Mouse (Mus musculus) midbrain, embryonic 11.5 days (tissue): ENCODE results near the gene Specc1. TPM values are rescaled to one million over a fixed set of nuclear protein-coding genes. Genes with fewer than 3 reads are reported as not detected.

Experiments used
- ATAC-seq: fragments of 200-750 bp; cut with Nextera tagmentation; 2 replicates; pipeline ENCODE4 v1.8.0; 2017; ENCODE audit warnings: moderate TSS enrichment, moderate library complexity; ENCODE audit not compliant: low FRiP score
- DNase-seq: peaks from one replicate; pipeline ENCODE4 v3.0.0; 2015; ENCODE audit warnings: low spot score; ENCODE audit errors: missing footprints
- H3K27ac ChIP-seq: fragments of 300-500 bp; sonication (generic); 2 replicates; pipeline ENCODE4 v1.5.1; 2014; ENCODE audit warnings: low read depth, low read length
- H3K27me3 ChIP-seq: fragments of 300-500 bp; sonication (generic); 2 replicates; pipeline ENCODE4 v1.6.1; 2014; ENCODE audit warnings: mild to moderate bottlenecking, low read length, moderate library complexity, mixed read lengths; ENCODE audit not compliant: control insufficient read depth, insufficient read depth
- H3K36me3 ChIP-seq: fragments of 300-500 bp; sonication (generic); 2 replicates; pipeline ENCODE4 v1.6.1; 2014; ENCODE audit warnings: mild to moderate bottlenecking, low read length, moderate library complexity, mixed read lengths; ENCODE audit not compliant: control insufficient read depth, insufficient read depth
- H3K4me1 ChIP-seq: fragments of 300-500 bp; sonication (generic); 2 replicates; pipeline ENCODE4 v1.6.1; 2014; ENCODE audit warnings: low read length; ENCODE audit not compliant: control insufficient read depth, insufficient read depth
- H3K4me2 ChIP-seq: fragments of 300-500 bp; sonication (generic); 2 replicates; pipeline ENCODE4 v1.6.1; 2014; ENCODE audit warnings: mild to moderate bottlenecking, moderate library complexity
- H3K4me3 ChIP-seq: fragments of 300-500 bp; sonication (generic); 2 replicates; pipeline ENCODE4 v1.5.1; 2014; ENCODE audit warnings: low read depth, low read length
- H3K9ac ChIP-seq: fragments of 300-500 bp; sonication (generic); 2 replicates; pipeline ENCODE4 v1.6.1; 2014; ENCODE audit warnings: low read length
- H3K9me3 ChIP-seq: fragments of 300-500 bp; sonication (generic); 2 replicates; pipeline ENCODE4 v1.6.1; 2016; ENCODE audit warnings: low read length; ENCODE audit not compliant: control insufficient read depth
- WGBS: fragments of 180-500 bp; shearing (Covaris S2); extraction: QIAGEN DNeasy Blood & Tissue Kit; methylation state at CpG from one replicate; pipeline ENCODE4 v1.1.7; 2014; 5-methylcytosine and 5-hydroxymethylcytosine counted together
- polyA plus RNA-seq: library from polyadenylated mRNA; unstranded; fragments of >200 nt; fragmentation: Nextera tagmentation; extraction: Ambion mirVana; gene quantifications from 2 replicates; pipeline ENCODE4 v1.2.1, GENCODE M21; 2014

Specc1 gene
- polyA plus RNA-seq, 1 experiment from 2014 or later, result 15.8 TPM

- no peak for DNase-seq
Observed at GRCm38 (mm10) chr11:62194217-62194616, 237.7 kb downstream of the Specc1 start.

DNA sequence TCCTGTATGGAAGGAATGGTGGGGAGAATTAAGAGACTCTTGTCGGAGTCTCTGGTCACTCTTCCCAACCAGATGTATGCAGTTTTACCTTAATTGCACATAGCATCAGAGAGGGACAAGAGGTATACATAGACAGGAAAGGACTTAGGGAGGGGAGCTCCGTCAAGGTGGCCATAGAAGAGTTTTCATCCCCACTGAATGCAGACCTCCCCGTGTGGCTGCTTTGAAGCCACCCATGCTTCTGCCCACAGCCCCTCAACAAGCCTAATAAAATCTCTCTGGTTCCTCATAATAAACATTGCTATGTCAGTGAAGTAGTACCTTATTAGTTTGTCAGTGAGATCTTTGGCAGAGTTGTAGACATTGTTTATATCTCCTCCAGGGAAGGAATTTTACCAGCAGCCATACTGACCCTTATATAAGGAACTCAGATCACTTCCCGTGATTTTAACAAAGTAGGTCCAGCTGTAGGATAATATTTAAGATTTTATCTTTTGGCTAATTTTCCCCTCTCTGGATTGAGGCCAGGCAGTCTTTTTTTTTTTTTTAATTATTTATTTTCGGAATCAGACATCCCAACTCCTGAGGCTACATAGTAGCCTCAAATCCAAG, 244.4 kb downstream of the Specc1 start:
- no peak overlapping the region for H3K27ac ChIP-seq
- no peak overlapping the region for H3K9ac ChIP-seq
- DNase-seq (no peak), ATAC-seq (no peak)
- H3K36me3 ChIP-seq, result no peaks in the 10 kb centered on the region
- H3K4me2 ChIP-seq, result no peak overlapping the region
- H3K4me1 ChIP-seq, result no peaks in the 10 kb centered on the region
- no peaks in the 10 kb centered on the region for H3K9me3 ChIP-seq
- no peak overlapping the region for H3K4me3 ChIP-seq
- H3K27me3 ChIP-seq, result no peaks in the 10 kb centered on the region
- 85% methylated on average over 5 of the region's 5 CpGs for WGBS

More at GRCm38 (mm10) chr11:62194217-62194616, 237.7 kb downstream of the Specc1 start:
- H3K27me3 ChIP-seq, result no peaks in the 10 kb centered on the region
- H3K4me1 ChIP-seq, result no peaks in the 10 kb centered on the region
- no peaks in the 10 kb centered on the region for H3K36me3 ChIP-seq
- no peaks in the 10 kb centered on the region for H3K9me3 ChIP-seq
- H3K9ac ChIP-seq, result no peak overlapping the region
- no peak overlapping the region for H3K4me2 ChIP-seq
- ATAC-seq, result no peak
- H3K27ac ChIP-seq, result no peak overlapping the region
- no peak overlapping the region for H3K4me3 ChIP-seq

DNA sequence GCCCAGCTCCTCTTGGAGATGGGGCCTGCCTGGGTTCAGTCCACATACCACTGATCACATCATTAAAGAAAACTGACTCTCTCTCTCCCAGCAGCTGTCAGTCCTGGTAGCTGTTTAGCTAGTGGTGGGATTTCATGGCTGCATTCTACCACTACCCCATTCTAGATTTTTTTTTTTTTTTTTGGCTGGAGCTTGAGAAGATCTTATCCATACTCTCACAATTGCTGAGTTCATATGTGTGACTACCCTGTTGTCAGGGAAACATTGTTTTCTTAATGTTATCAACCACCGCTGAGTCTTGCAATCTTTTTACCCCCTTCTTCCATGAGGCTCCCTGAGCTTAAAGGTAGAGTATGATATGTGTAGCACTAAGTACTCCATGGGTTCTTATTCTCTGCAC, 246.1 kb downstream of the Specc1 start:
- DNase-seq (no peak), ATAC-seq (no peak)
- 93% methylated on average over 1 of the region's 1 CpGs for WGBS
- Histone ChIP-seq H3K4me2 (no peak overlapping the region), H3K36me3 (no peaks in the 10 kb centered on the region), H3K27ac (no peak overlapping the region), H3K4me1 (no peaks in the 10 kb centered on the region), H3K9ac (no peak overlapping the region), H3K9me3 (no peaks in the 10 kb centered on the region), H3K27me3 (no peaks in the 10 kb centered on the region), H3K4me3 (no peak overlapping the region)

DNA sequence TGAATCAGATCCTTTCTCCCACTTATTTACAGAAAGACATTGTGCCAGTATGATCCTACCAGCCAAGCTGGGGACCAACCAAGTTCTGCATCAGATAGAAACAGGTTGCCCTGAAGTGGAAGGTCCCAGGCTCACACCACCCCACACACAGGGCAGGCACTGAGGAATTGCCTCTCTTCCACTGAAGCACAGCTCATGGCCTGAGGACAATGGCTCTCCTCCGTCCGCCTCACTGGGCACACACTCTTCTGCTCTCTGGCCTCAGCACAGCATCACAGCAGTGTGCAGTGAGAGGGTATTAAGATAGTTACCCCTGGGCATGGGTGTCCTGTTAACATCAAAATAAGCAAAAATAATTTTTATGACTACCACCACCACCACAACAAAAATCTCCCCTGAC, 252.5 kb downstream of the Specc1 start:
- H3K4me1 ChIP-seq, result no peaks in the 10 kb centered on the region
- no peaks in the 10 kb centered on the region for H3K36me3 ChIP-seq
- no peaks in the 10 kb centered on the region for H3K27me3 ChIP-seq
- 50% methylated on average over 2 of the region's 2 CpGs for WGBS
- no peaks in the 10 kb centered on the region for H3K9me3 ChIP-seq
- DNase-seq, result no peak
- H3K4me3 ChIP-seq, result no peak overlapping the region
- no peak overlapping the region for H3K4me2 ChIP-seq
- no peak overlapping the region for H3K9ac ChIP-seq
- no peak overlapping the region for H3K27ac ChIP-seq
- ATAC-seq, result no peak

DNA sequence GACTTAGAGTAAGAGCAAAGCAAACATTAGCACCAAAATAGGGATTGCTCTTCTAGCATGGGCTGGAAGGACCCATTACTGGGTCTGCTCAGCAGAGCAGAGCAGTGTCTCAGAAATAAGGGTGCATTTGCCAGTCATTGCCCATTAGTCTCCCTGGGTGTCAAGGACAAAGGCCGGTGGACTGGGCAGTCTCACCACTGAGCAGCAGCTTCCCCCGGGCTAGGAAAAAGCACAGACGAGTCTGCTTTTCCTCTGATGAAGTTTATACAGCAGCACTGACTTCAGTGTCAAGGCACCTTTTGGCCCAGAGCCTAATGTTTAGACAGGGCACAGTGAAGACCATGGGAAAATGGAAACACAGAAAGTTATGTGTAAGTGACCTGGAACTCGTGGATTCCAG, 253.3 kb downstream of the Specc1 start:
- H3K4me1 ChIP-seq, result no peaks in the 10 kb centered on the region
- no peak overlapping the region for H3K9ac ChIP-seq
- DNase-seq (no peak), ATAC-seq (no peak)
- H3K9me3 ChIP-seq, result no peaks in the 10 kb centered on the region
- H3K27me3 ChIP-seq, result no peaks in the 10 kb centered on the region
- H3K27ac ChIP-seq, result no peak overlapping the region
- 80% methylated on average over 4 of the region's 4 CpGs for WGBS
- no peak overlapping the region for H3K4me2 ChIP-seq
- no peaks in the 10 kb centered on the region for H3K36me3 ChIP-seq
- H3K4me3 ChIP-seq, result no peak overlapping the region

GRCm38 (mm10) chr11:62213384-62213989, 256.9 kb downstream of the Specc1 start:
- no peaks in the 10 kb centered on the region for H3K36me3 ChIP-seq
- no peak for DNase-seq
- no peak for ATAC-seq
- no peak overlapping the region for H3K9ac ChIP-seq
- H3K4me3 ChIP-seq, result no peak overlapping the region
- H3K27me3 ChIP-seq, result no peaks in the 10 kb centered on the region
- no peak overlapping the region for H3K27ac ChIP-seq
- WGBS, result 90% methylated on average over 12 of the region's 12 CpGs
- no peak overlapping the region for H3K4me2 ChIP-seq
- H3K4me1 ChIP-seq, result no peaks in the 10 kb centered on the region
- H3K9me3 ChIP-seq, result no peaks in the 10 kb centered on the region

DNA sequence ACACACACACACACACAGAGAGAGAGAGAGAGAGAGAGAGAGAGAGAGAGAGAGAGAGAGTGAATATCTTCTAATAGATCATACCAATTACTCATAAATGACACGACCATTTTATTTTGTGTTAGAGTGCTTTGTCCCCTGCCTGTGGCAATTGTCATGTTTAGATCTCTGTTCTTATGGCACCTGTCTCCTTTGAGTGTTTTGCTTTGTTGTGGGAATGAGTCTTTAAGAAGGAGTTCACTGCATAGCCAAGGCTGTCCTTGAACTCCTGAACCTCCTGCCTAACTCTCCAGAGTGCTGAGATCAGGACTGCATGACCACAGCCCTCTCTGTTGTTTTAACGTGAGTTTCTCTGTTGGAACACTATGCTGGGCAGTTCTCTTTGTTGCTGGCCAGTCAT, 258.5 kb downstream of the Specc1 start:
- H3K4me2 ChIP-seq, result no peak overlapping the region
- H3K4me3 ChIP-seq, result no peak overlapping the region
- no peaks in the 10 kb centered on the region for H3K4me1 ChIP-seq
- WGBS, result 73% methylated on average over 2 of the region's 2 CpGs
- H3K9ac ChIP-seq, result no peak overlapping the region
- H3K36me3 ChIP-seq, result no peaks in the 10 kb centered on the region
- DNase-seq, result no peak
- no peak for ATAC-seq
- H3K27ac ChIP-seq, result no peak overlapping the region
- no peaks in the 10 kb centered on the region for H3K9me3 ChIP-seq
- no peaks in the 10 kb centered on the region for H3K27me3 ChIP-seq

DNA sequence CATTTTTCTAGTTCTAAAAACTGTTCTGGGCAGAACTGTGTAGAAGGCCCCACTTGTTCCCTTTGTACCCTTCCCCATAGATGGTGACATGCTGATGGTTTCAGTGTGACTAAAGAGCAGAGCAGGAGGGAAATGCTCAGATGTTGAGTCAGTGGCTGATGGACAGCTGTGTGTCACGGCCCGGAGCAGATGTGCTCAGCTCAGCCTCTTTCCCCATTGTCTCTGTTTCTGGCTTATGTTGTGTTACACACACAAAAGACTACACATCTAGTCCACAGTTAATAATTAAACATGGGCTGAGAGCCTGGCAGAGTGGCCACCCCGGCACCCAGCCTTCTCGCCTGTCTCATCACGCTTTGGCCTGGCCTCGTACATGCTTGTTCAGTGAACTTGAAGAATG, 261.2 kb downstream of the Specc1 start:
- Histone ChIP-seq H3K4me3 (no peak overlapping the region), H3K9ac (no peak overlapping the region), H3K27ac (no peak overlapping the region), H3K36me3 (no peaks in the 10 kb centered on the region), H3K4me2 (no peak overlapping the region), H3K27me3 (no peaks in the 10 kb centered on the region), H3K9me3 (no peaks in the 10 kb centered on the region), H3K4me1 (no peaks in the 10 kb centered on the region)
- ATAC-seq (no peak), DNase-seq (no peak)
- 78% methylated on average over 6 of the region's 6 CpGs for WGBS

GRCm38 (mm10) chr11:62220756-62221510, 264.4 kb downstream of the Specc1 start:
- 81% methylated on average over 7 of the region's 7 CpGs for WGBS
- no peak overlapping the region for H3K4me3 ChIP-seq
- DNase-seq (no peak), ATAC-seq (no peak)
- no peak overlapping the region for H3K4me2 ChIP-seq
- H3K36me3 ChIP-seq, result no peaks in the 10 kb centered on the region
- H3K4me1 ChIP-seq, result no peaks in the 10 kb centered on the region
- no peaks in the 10 kb centered on the region for H3K27me3 ChIP-seq
- H3K27ac ChIP-seq, result no peak overlapping the region
- H3K9ac ChIP-seq, result no peak overlapping the region
- H3K9me3 ChIP-seq, result no peaks in the 10 kb centered on the region
